Mouse (Mus musculus): Measurements from ENCODE around the gene Cygb. TPM values are rescaled to one million over a fixed set of nuclear protein-coding genes. Genes with fewer than 3 reads are reported as not detected.

Cygb gene
- 0.42 TPM for polyA plus RNA-seq (2014; fragmentation: Illumina TruSeq; extraction: RNeasy Lipid Tissue Mini Kit (QIAGEN cat#74804); ENCODE audit: low read depth, low replicate concordance)

DNA sequence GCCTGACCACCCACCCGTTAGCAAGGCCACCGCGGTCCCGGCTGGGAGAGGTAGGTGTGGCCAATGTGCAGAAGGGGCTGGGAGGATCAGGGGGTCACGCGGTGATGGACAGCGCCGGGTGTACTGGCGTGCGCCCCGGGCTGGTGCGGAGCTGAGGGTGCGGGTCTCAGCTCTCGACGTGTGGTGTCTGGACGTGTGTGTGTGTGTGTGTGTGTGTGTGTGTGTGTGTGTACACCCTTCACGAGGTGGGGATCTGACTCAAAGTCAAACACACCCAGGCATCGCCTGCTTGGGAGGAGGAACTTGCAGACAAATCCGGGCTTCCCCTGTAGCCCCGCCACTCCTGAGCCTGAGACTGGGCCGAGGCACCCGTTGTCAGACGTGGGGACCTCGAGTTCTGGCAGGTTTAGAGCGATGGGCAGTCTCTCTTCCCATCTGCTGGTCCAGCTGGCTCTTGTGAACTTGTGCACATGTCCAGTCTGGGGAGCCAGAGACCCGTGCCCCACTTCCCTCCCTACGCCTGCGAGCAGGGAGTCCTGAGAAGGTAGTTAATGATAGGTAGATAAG lies at the start of gene Cygb:
TSS of gene Cygb (minus strand) at position 59 of the 567 bp plus-strand sequence.

GRCm38 (mm10) chr11:116653234-116653633 lies 879 bp downstream of the Cygb start, which contains the start of gene Prcd:
TSS of gene Prcd (plus strand) at chr11:116653534.

DNA sequence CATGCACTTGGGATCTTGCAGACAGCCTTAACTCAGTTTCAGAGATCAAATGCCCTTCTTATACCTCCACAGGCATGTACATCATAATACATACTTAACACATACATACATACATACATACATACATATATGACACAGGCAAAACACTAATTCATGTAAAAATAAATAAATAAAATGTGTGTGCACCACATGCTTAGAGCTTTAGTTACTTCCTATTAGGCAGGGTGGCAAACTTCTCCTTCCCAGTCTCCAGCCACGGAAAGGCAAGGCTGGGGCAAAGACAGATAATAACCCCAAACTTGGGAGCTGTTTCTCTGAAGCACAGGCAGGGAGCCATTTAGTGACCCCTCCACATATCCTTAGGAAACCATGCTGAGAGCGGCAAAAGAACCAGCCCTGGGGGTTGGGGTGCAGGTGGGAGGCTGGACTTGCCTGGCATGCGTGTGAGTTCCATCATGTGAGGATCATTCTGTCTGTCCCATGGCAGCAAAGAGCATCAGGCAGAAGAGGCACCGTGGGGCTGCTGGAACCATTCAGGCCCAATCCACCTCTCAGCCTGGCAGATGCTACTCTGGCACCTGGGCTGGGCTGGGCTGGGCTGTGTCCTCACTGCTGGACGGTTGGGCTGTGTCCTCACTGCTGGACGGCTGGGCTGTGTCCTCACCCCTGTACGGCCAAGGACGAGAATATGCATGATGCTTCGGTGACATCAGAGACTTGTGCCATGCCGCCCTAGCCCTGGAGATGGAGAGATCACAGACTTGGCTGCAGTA lies 27.6 kb downstream of the Cygb start, which contains the start of gene Rhbdf2:
TSS of gene Rhbdf2 (minus strand) at position 721 of the 773 bp plus-strand sequence.

Other genes starting within 250 kb of the Cygb start
- 0.13 TPM for gene Rnf157, start 241.3 kb downstream of the Cygb start, polyA plus RNA-seq (2014; fragmentation: Illumina TruSeq; extraction: RNeasy Lipid Tissue Mini Kit (QIAGEN cat#74804); ENCODE audit: low read depth, low replicate concordance)
- gene Ubald2, start 220.2 kb downstream of the Cygb start, polyA plus RNA-seq (2014; fragmentation: Illumina TruSeq; extraction: RNeasy Lipid Tissue Mini Kit (QIAGEN cat#74804); ENCODE audit: low read depth, low replicate concordance), result 4.4 TPM
- gene Qrich2, start 188.1 kb downstream of the Cygb start, polyA plus RNA-seq (2014; fragmentation: Illumina TruSeq; extraction: RNeasy Lipid Tissue Mini Kit (QIAGEN cat#74804); ENCODE audit: low read depth, low replicate concordance), result not detected
- gene Prpsap1, start 160.1 kb downstream of the Cygb start, polyA plus RNA-seq (2014; fragmentation: Illumina TruSeq; extraction: RNeasy Lipid Tissue Mini Kit (QIAGEN cat#74804); ENCODE audit: low read depth, low replicate concordance), result 28.4 TPM
- gene Sphk1, start 123.4 kb downstream of the Cygb start, polyA plus RNA-seq (2014; fragmentation: Illumina TruSeq; extraction: RNeasy Lipid Tissue Mini Kit (QIAGEN cat#74804); ENCODE audit: low read depth, low replicate concordance), result not detected
- 1.7 TPM for gene Ube2o, start 72.9 kb downstream of the Cygb start, polyA plus RNA-seq (2014; fragmentation: Illumina TruSeq; extraction: RNeasy Lipid Tissue Mini Kit (QIAGEN cat#74804); ENCODE audit: low read depth, low replicate concordance)
- not detected for gene Aanat, start 67.9 kb downstream of the Cygb start, polyA plus RNA-seq (2014; fragmentation: Illumina TruSeq; extraction: RNeasy Lipid Tissue Mini Kit (QIAGEN cat#74804); ENCODE audit: low read depth, low replicate concordance)
- gene Rhbdf2, start 27.3 kb downstream of the Cygb start, polyA plus RNA-seq (2014; fragmentation: Illumina TruSeq; extraction: RNeasy Lipid Tissue Mini Kit (QIAGEN cat#74804); ENCODE audit: low read depth, low replicate concordance), result 0.24 TPM
- gene Prcd, start 779 bp downstream of the Cygb start, polyA plus RNA-seq (2014; fragmentation: Illumina TruSeq; extraction: RNeasy Lipid Tissue Mini Kit (QIAGEN cat#74804); ENCODE audit: low read depth, low replicate concordance), result not detected
- not detected for gene St6galnac1, start 121.2 kb upstream of the Cygb start, polyA plus RNA-seq (2014; fragmentation: Illumina TruSeq; extraction: RNeasy Lipid Tissue Mini Kit (QIAGEN cat#74804); ENCODE audit: low read depth, low replicate concordance)
- 1.2 TPM for gene Mxra7, start 173.7 kb upstream of the Cygb start, polyA plus RNA-seq (2014; fragmentation: Illumina TruSeq; extraction: RNeasy Lipid Tissue Mini Kit (QIAGEN cat#74804); ENCODE audit: low read depth, low replicate concordance)
- gene Mettl23, start 189.0 kb upstream of the Cygb start, polyA plus RNA-seq (2014; fragmentation: Illumina TruSeq; extraction: RNeasy Lipid Tissue Mini Kit (QIAGEN cat#74804); ENCODE audit: low read depth, low replicate concordance), result 41.3 TPM
- gene Jmjd6, start 189.1 kb upstream of the Cygb start, polyA plus RNA-seq (2014; fragmentation: Illumina TruSeq; extraction: RNeasy Lipid Tissue Mini Kit (QIAGEN cat#74804); ENCODE audit: low read depth, low replicate concordance), result 7.6 TPM
- 9.3 TPM for gene Mfsd11, start 198.1 kb upstream of the Cygb start, polyA plus RNA-seq (2014; fragmentation: Illumina TruSeq; extraction: RNeasy Lipid Tissue Mini Kit (QIAGEN cat#74804); ENCODE audit: low read depth, low replicate concordance)
- 279 TPM for gene Srsf2, start 198.8 kb upstream of the Cygb start, polyA plus RNA-seq (2014; fragmentation: Illumina TruSeq; extraction: RNeasy Lipid Tissue Mini Kit (QIAGEN cat#74804); ENCODE audit: low read depth, low replicate concordance)

Data from liver, adult 10 weeks (tissue).